Mouse (Mus musculus) cerebellum, postnatal 25 days (tissue): Measurements from ENCODE around the gene Ttc17.
"Not testable (repeated sequence)": the region's sequence is repeated elsewhere in the genome, so short reads cannot be mapped to it uniquely, and the experiment has no call there.

ENCODE experiments used
- DNase-seq, 2 experiments: peaks; one replicate each; pipeline ENCODE4 v3.0.0; 2021; ENCODE audit warnings: mixed read lengths in 2 of 2

Gene Ttc17

GRCm38 (mm10) chr2:94406083-94406957, at the start of gene Ttc17:
Ttc17 (minus strand) TSS chr2:94406689.
- DNase-seq: peak; percentile 91 to 96

DNA sequence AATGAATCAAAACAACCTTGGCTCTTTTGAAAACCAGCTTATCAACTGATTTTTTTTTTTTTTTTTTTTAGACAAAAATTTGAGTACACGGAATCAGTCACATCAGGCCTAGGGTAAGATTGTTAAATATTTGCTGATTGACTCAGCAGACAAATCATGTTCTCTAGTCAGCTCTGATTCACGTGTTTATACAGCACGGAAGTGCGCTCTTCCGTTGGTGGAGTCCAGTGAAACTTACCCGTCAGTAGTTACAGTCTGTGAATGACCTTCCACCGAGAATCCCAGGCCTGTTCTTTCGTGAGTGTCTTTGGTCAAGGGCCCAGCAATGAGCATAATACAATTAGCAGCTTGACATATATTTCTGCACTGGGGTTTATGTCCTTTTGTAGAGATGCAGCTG, 43.2 kb upstream of the Ttc17 start:
- no peak for DNase-seq

GRCm38 (mm10) chr2:94436952-94437351, 30.5 kb upstream of the Ttc17 start:
- DNase-seq: no peak

DNA sequence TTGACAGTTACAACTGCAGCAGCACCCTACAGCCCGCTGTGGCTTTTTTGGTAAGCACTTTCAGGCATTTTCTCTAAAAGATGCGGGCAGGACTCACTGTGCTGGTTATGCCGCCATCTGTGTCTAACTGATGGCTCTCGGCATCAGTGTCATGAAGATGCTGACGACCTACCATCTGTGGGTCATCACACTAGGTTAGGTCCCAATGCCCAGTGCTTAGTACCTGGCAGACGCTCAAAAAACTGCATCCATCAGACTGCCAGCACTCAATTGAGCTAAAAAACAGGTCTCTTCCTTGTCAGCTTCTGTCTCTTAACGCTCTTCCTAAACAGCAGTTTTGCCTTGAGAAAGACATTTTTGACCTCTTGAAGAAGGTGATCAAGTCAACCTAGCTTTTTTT, 29.0 kb upstream of the Ttc17 start:
- DNase-seq: peak; percentile 30 to 55

DNA sequence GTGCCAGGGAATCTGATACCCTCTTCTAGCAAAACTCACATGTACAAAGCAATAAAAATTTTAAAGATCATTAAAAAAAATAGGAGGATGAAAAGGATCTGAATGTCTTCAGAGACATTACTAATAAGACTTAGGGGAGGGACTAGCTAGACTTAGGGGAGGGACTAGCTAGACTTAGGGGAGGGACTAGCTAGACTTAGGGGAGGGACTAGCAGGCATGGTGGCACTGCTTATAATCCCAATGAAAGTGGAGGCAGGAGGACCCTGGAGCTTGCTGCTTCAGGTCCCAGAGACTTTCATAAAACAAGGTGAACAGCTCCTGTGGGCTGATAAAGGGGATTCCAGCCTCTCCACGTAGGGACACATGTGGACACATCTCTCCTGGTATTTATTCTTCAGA, 28.3 kb upstream of the Ttc17 start:
- DNase-seq: no peak

DNA sequence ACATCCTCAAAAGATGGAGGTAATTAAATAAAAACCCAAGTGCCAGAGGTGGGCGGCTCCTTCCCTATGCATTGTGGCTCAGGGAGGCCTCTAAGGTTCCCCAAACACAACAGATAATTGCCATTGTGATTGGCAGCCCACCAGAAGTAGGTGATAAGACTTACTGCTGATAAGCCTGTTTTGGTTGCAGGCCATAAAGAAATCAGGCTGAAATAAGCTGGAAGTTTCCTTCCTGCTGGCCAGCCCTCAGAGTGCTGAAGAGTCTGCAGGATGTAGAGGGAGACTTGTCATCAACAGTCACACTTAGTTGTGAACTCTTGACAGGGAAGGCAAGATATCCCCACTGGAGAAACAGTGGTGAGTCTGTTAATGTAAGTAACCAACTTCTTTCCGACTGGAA, 25.7 kb upstream of the Ttc17 start:
- no peak for DNase-seq

GRCm38 (mm10) chr2:94428456-94428855, 22.0 kb upstream of the Ttc17 start:
- DNase-seq: no peak

- DNase-seq: no peak
Measured at GRCm38 (mm10) chr2:94407441-94407840, 952 bp upstream of the Ttc17 start.

DNA sequence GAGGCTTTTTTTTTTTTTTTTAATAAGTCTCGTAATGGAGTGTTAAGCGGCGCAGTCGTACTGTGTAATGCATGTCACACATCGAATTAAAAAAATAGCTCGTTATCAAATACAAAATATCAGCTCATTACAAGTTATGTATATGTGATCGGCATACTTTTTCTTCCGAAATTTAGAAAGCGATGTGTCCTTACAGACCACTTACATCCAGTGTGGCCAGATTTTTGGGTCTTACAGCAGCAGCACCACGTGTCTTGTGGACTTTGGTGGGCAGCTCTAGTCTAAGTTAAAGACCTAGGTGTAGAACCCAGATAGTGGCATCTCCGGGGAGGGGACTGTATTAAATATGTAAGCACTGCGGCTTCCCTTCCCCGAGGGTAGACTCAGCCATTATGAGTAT, 532 bp upstream of the Ttc17 start:
- no peak for DNase-seq

DNA sequence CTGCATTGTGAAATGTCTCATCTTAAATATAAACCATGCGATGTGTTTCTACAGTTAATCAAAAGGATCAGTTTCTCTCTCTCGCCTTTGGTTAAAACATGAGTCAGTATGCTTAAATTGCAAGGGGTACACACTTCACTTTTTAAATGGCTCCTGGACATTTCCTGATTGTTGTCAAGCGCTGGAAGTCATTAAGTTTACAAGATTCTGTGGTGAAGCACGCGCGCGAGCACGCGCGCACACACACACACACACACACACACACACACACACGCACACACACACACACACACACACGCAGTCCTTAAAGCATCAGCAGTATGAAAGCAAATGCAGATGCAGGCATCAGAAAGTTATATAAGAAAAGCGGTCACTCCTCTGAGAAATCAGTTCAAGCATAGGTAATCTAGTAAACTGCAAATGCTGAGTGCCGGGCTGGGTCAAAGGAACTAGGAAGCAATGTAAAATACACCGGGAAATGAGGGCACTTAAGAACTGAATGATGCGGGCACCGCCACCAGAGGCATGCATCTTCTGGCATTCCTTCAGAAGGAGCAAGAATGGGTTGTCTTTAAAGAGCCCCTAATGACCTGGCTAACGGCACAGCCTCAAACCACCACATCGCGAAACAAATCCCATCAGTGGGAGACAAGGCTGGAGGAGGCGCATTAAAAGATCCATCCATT, 949 bp downstream of the Ttc17 start:
- no peak for DNase-seq

GRCm38 (mm10) chr2:94404512-94405240, 1.8 kb downstream of the Ttc17 start:
- peak in 1 of 2 experiments; percentile 36 for DNase-seq

DNA sequence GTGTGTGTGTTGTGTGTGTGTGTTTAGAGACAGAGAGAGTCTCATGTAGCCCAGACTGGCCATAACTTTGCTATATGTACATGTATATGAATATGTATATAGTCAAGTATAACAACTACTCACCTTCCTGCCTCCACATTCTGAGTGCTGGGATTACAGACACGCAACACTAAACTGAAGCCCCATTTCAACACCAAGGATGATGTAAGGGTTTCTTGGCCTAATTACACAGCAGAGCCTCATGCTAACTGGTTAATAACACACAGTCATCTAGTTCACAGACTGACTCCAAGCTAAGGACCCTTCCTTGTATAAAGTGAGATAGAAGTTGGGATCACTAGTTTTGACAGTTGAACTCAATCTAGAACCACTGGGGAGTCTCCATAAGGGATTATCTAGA, 3.9 kb downstream of the Ttc17 start:
- no peak for DNase-seq

DNA sequence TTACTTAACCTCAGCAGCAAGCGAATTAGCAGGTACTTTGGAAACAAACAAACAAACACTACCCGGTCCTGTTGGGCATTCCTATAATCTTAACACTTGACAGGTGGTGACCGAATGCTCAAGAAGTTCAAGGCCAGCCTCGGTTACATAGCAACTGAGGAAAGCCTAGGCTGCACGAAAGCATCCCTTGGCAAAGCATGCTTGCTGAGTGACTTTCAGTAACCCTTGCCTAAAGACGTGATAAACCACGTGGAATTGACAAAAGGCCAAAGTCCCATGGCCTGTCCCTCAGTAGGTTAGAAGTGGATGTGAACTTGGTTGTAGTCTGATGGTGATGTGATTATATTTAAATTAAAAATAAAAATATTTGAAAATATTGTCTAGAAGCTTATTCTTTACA, 4.4 kb downstream of the Ttc17 start:
- DNase-seq: no peak

GRCm38 (mm10) chr2:94401006-94401405, 5.5 kb downstream of the Ttc17 start:
- no peak for DNase-seq

- DNase-seq: peak; percentile 82
Measured at GRCm38 (mm10) chr2:94398138-94398970, 8.1 kb downstream of the Ttc17 start.

- DNase-seq: no peak
Measured at GRCm38 (mm10) chr2:94397453-94397852, 9.0 kb downstream of the Ttc17 start.

DNA sequence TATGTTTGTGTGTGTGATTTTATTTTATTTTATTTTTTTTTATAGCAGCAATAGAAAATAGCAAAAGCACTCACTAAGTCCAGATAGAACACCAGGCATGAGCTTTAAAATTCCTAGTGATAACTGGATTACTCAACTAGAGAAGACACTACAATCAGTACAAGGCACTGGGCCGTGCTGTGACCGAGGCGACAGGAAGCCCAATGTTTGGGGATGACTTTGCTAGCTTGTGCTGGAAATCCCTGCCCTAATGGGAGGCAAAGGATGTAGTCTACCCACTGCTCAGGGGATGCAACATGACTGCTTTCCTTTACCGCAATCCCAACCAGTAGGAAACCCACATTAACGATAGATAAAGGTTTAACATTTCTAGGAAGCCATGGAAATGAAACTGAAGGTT, 10.2 kb downstream of the Ttc17 start:
- no peak for DNase-seq

DNA sequence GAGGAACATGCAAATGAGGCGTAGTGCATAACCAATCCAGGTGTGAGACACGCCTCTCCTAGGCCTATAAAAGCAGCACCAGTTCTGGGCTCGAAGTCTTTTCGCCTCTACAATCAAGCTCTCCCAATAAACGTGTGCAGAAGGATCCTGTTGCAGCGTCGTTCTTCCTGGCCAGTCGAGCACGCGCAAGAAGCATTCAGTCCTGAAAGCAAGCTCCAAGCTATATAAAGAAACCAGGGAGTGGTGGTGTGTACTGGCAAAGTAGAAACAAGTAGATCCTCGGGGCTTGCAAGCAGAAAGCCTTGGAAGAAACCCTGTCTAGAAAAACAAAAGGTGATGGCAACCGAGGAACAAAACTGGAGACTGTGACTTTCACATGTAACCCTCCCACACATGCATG, 15.4 kb downstream of the Ttc17 start:
- not testable (repeated sequence) for DNase-seq

GRCm38 (mm10) chr2:94389000-94389399, 17.5 kb downstream of the Ttc17 start:
- no peak for DNase-seq

GRCm38 (mm10) chr2:94387846-94388245, 18.6 kb downstream of the Ttc17 start:
- no peak for DNase-seq

GRCm38 (mm10) chr2:94384483-94384882, 22.0 kb downstream of the Ttc17 start:
- peak; percentile 85 for DNase-seq

GRCm38 (mm10) chr2:94381057-94381647, 25.3 kb downstream of the Ttc17 start:
- DNase-seq: peak; percentile 64 to 72
